Mouse (Mus musculus): ENCODE data around the gene Csnk2b.

- TF ChIP-seq GATA1 (IDR thresholded peaks at IDR 0.05; ENCODE audit: borderline replicate concordance, low read length) (no peak), FLI1 (IDR thresholded peaks at IDR 0.05; ENCODE audit: low read length) (no peak)
Observed at GRCm38 (mm10) chr17:35104754-35105153, 17.1 kb downstream of the Csnk2b start.

Measured in megakaryocyte, embryonic 14.5 days (primary cell).